Mouse (Mus musculus) liver, embryonic 16.5 days (tissue): ENCODE measurements around the gene C1qtnf3. TPM values are rescaled to one million over a fixed set of nuclear protein-coding genes. Genes with fewer than 3 reads are reported as not detected.

ENCODE experiments used
- ATAC-seq: fragments of 200-750 bp; cut with Nextera tagmentation; 2 replicates; pipeline ENCODE4 v1.8.0; 2017; ENCODE audit warnings: low read depth, mild to moderate bottlenecking, moderate number of reproducible peaks, moderate library complexity
- H3K27ac ChIP-seq: fragments of 300-500 bp; sonication (generic); 2 replicates; pipeline ENCODE4 v1.5.1; 2014; ENCODE audit warnings: mild to moderate bottlenecking, low read length
- H3K27me3 ChIP-seq: fragments of 300-500 bp; sonication (generic); 2 replicates; pipeline ENCODE4 v1.6.1; 2014; ENCODE audit warnings: low read depth, low read length, mixed read lengths; ENCODE audit not compliant: control insufficient read depth, insufficient read depth
- H3K36me3 ChIP-seq: fragments of 300-500 bp; sonication (generic); 2 replicates; pipeline ENCODE4 v1.6.1; 2014; ENCODE audit warnings: mild to moderate bottlenecking; ENCODE audit not compliant: control insufficient read depth, insufficient read depth
- H3K4me1 ChIP-seq: fragments of 300-500 bp; sonication (generic); 2 replicates; pipeline ENCODE4 v1.6.1; 2014; ENCODE audit warnings: low read depth, low read length, mixed read lengths; ENCODE audit not compliant: control insufficient read depth
- H3K4me2 ChIP-seq: fragments of 300-500 bp; sonication (generic); 2 replicates; pipeline ENCODE4 v1.6.1; 2014; ENCODE audit warnings: low read depth, low read length, mixed read lengths
- H3K4me3 ChIP-seq: fragments of 300-500 bp; sonication (generic); 2 replicates; pipeline ENCODE4 v1.5.1; 2014; ENCODE audit warnings: low read depth, mild to moderate bottlenecking, low read length
- H3K9ac ChIP-seq: fragments of 300-500 bp; sonication (generic); 2 replicates; pipeline ENCODE4 v1.6.1; 2014; ENCODE audit warnings: low read depth, low read length
- H3K9me3 ChIP-seq: fragments of 300-500 bp; sonication (generic); replicated peaks from 2 replicates; pipeline ENCODE4 v1.6.1; 2016; ENCODE audit warnings: low read length; ENCODE audit not compliant: control insufficient read depth
- WGBS: fragments of 180-500 bp; shearing (Covaris S2); extraction: QIAGEN DNeasy Blood & Tissue Kit; methylation state at CpG from one replicate; pipeline ENCODE4 v1.1.7; 2014; ENCODE audit not compliant: insufficient replicate concordance; 5-methylcytosine and 5-hydroxymethylcytosine counted together
- polyA plus RNA-seq: library from polyadenylated mRNA; unstranded; fragments of >200 nt; fragmentation: Nextera tagmentation; extraction: Ambion mirVana; gene quantifications from 2 replicates; pipeline ENCODE4 v1.2.1, GENCODE M21; 2015

C1qtnf3 gene
- 0.46 and 0.60 TPM in 2 replicates for polyA plus RNA-seq

- Histone ChIP-seq H3K9me3 (no peaks in the 10 kb centered on the region), H3K4me1 (no peaks in the 10 kb centered on the region; the same call in 1 of the 2 replicates), H3K4me3 (no peak within 1 kb of the TSS), H3K36me3 (no peaks in the 10 kb centered on the region), H3K9ac (no peak within 1 kb of the TSS), H3K27ac (no peak within 1 kb of the TSS), H3K4me2 (no peak within 1 kb of the TSS), H3K27me3 (no peaks in the 10 kb centered on the region)
- 70% methylated on average over 23 of the region's 23 CpGs for WGBS
- no peak for ATAC-seq
Measured at GRCm38 (mm10) chr15:10951951-10952759, at the start of gene C1qtnf3. TSS of gene C1qtnf3 (plus strand) at chr15:10952332.

- Histone ChIP-seq H3K36me3 (no peaks in the 10 kb centered on the region), H3K27ac (no peak overlapping the region), H3K27me3 (no peaks in the 10 kb centered on the region), H3K4me2 (no peak overlapping the region), H3K9ac (no peak overlapping the region), H3K9me3 (no peaks in the 10 kb centered on the region), H3K4me1 (peaks cover 3% of the 10 kb centered on the region; the same call in 1 of the 2 replicates), H3K4me3 (no peak overlapping the region)
- WGBS: 50% methylated on average over 4 of the region's 4 CpGs
- ATAC-seq: no peak
Measured at GRCm38 (mm10) chr15:10902360-10902759, 49.8 kb upstream of the C1qtnf3 start.

GRCm38 (mm10) chr15:10916611-10917311, 35.4 kb upstream of the C1qtnf3 start:
- Histone ChIP-seq H3K9ac (no peak overlapping the region), H3K4me2 (no peak overlapping the region), H3K27ac (no peak overlapping the region), H3K4me3 (no peak overlapping the region), H3K27me3 (no peaks in the 10 kb centered on the region), H3K9me3 (no peaks in the 10 kb centered on the region), H3K36me3 (no peaks in the 10 kb centered on the region), H3K4me1 (no peaks in the 10 kb centered on the region)
- 54% methylated on average over 4 of the region's 4 CpGs for WGBS
- no peak for ATAC-seq

GRCm38 (mm10) chr15:10917312-10917660, 34.8 kb upstream of the C1qtnf3 start:
- Histone ChIP-seq H3K4me2 (no peak overlapping the region), H3K4me1 (no peaks in the 10 kb centered on the region), H3K27me3 (no peaks in the 10 kb centered on the region), H3K9me3 (no peaks in the 10 kb centered on the region), H3K36me3 (no peaks in the 10 kb centered on the region), H3K27ac (no peak overlapping the region), H3K4me3 (no peak overlapping the region), H3K9ac (no peak overlapping the region)
- no peak for ATAC-seq
- 69% methylated on average over 3 of the region's 3 CpGs for WGBS

- no peaks in the 10 kb centered on the region for H3K27me3 ChIP-seq
- H3K4me1 ChIP-seq: no peaks in the 10 kb centered on the region
- no peak overlapping the region for H3K4me3 ChIP-seq
- no peak for ATAC-seq
- no peaks in the 10 kb centered on the region for H3K36me3 ChIP-seq
- no peak overlapping the region for H3K9ac ChIP-seq
- WGBS: 42% methylated on average over 5 of the region's 5 CpGs
- no peaks in the 10 kb centered on the region for H3K9me3 ChIP-seq
- no peak overlapping the region for H3K27ac ChIP-seq
- no peak overlapping the region for H3K4me2 ChIP-seq
Measured at GRCm38 (mm10) chr15:10920212-10920611, 31.9 kb upstream of the C1qtnf3 start.

- no peak overlapping the region for H3K4me3 ChIP-seq
- 6% methylated on average over 4 of the region's 4 CpGs for WGBS
- H3K4me1 ChIP-seq: no peaks in the 10 kb centered on the region
- no peak overlapping the region for H3K4me2 ChIP-seq
- no peaks in the 10 kb centered on the region for H3K36me3 ChIP-seq
- no peaks in the 10 kb centered on the region for H3K9me3 ChIP-seq
- H3K9ac ChIP-seq: no peak overlapping the region
- ATAC-seq: no peak
- H3K27ac ChIP-seq: no peak overlapping the region
- H3K27me3 ChIP-seq: no peaks in the 10 kb centered on the region
Measured at GRCm38 (mm10) chr15:10921064-10921463, 31.1 kb upstream of the C1qtnf3 start.

- Histone ChIP-seq H3K4me1 (no peaks in the 10 kb centered on the region), H3K4me2 (no peak overlapping the region), H3K9me3 (no peaks in the 10 kb centered on the region), H3K36me3 (no peaks in the 10 kb centered on the region), H3K9ac (no peak overlapping the region), H3K4me3 (no peak overlapping the region), H3K27me3 (no peaks in the 10 kb centered on the region), H3K27ac (no peak overlapping the region)
- no peak for ATAC-seq
Measured at GRCm38 (mm10) chr15:10922061-10922460, 30.1 kb upstream of the C1qtnf3 start.

GRCm38 (mm10) chr15:10922570-10922969, 29.6 kb upstream of the C1qtnf3 start:
- Histone ChIP-seq H3K27me3 (no peaks in the 10 kb centered on the region), H3K4me3 (no peak overlapping the region), H3K9me3 (no peaks in the 10 kb centered on the region), H3K4me1 (no peaks in the 10 kb centered on the region), H3K4me2 (no peak overlapping the region), H3K9ac (no peak overlapping the region), H3K36me3 (no peaks in the 10 kb centered on the region), H3K27ac (no peak overlapping the region)
- ATAC-seq: no peak
- 51% methylated on average over 3 of the region's 3 CpGs for WGBS
